Mouse (Mus musculus): ENCODE data around the gene Sh2d3c. TPM values are rescaled to one million over a fixed set of nuclear protein-coding genes. Genes with fewer than 3 reads are reported as not detected.
A peak's percentile ranks its signal among the peaks of the same experiment; 100 is the strongest.

Sh2d3c gene
- polyA plus RNA-seq, 1 experiment: 51.8 TPM

GRCm38 (mm10) chr2:32681754-32682153 lies 39.1 kb upstream of the Sh2d3c start:
- 74% methylated on average over 6 of the region's 6 CpGs for whole genome bisulfite sequencing
- H3K27ac ChIP-seq (ENCODE audit: control insufficient read depth, insufficient read depth, low read depth, low read length, poor library complexity): no peak overlapping the region
- H3K4me1 ChIP-seq (ENCODE audit: control insufficient read depth, insufficient read depth, low read length): no peaks in the 10 kb centered on the region
- no peak overlapping the region for H3K4me3 ChIP-seq (replicated peaks; ENCODE audit: control insufficient read depth, low read depth, low read length)
- TF ChIP-seq POLR2A (IDR thresholded peaks at IDR 0.05; ENCODE audit: borderline replicate concordance, control insufficient read depth, low read depth, low read length): no peak
- no peak for TF ChIP-seq CTCF (IDR thresholded peaks at IDR 0.05; ENCODE audit: control insufficient read depth, insufficient read depth, low read length)

- WGBS: 85% methylated on average over 14 of the region's 14 CpGs
- H3K4me1 ChIP-seq (ENCODE audit: control insufficient read depth, insufficient read depth, low read length): no peaks in the 10 kb centered on the region
- no peak overlapping the region for H3K4me3 ChIP-seq (replicated peaks; ENCODE audit: control insufficient read depth, low read depth, low read length)
- no peak overlapping the region for H3K27ac ChIP-seq (ENCODE audit: control insufficient read depth, insufficient read depth, low read depth, low read length, poor library complexity)
- TF ChIP-seq CTCF (IDR thresholded peaks at IDR 0.05; ENCODE audit: control insufficient read depth, insufficient read depth, low read length): no peak
- TF ChIP-seq POLR2A (IDR thresholded peaks at IDR 0.05; ENCODE audit: borderline replicate concordance, control insufficient read depth, low read depth, low read length): no peak
Observed at GRCm38 (mm10) chr2:32682721-32683417, 38.0 kb upstream of the Sh2d3c start.

DNA sequence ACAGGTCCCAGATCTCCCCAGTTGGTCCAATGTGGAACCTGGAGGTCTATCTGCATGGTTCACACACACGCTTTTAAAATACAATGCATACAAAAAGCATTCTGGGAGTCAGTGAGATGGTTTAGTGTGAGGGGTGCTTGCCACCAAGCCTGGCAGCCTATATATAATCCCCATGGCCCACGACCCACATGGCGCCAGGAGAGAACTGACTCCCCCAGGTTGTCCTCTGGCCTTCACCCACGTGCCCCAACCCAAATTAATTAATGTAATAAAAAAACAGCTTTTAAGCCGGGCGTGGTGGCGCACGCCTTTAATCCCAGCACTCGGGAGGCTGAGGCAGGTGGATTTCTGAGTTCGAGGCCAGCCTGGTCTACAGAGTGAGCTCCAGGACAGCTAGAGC lies 37.2 kb upstream of the Sh2d3c start:
- Histone ChIP-seq H3K27ac (ENCODE audit: control insufficient read depth, insufficient read depth, low read depth, low read length, poor library complexity) (no peak overlapping the region), H3K4me3 (replicated peaks; ENCODE audit: control insufficient read depth, low read depth, low read length) (no peak overlapping the region), H3K4me1 (ENCODE audit: control insufficient read depth, insufficient read depth, low read length) (no peaks in the 10 kb centered on the region)
- TF ChIP-seq CTCF (IDR thresholded peaks at IDR 0.05; ENCODE audit: control insufficient read depth, insufficient read depth, low read length) (no peak), POLR2A (IDR thresholded peaks at IDR 0.05; ENCODE audit: borderline replicate concordance, control insufficient read depth, low read depth, low read length) (no peak)
- 88% methylated on average over 10 of the region's 10 CpGs for WGBS

DNA sequence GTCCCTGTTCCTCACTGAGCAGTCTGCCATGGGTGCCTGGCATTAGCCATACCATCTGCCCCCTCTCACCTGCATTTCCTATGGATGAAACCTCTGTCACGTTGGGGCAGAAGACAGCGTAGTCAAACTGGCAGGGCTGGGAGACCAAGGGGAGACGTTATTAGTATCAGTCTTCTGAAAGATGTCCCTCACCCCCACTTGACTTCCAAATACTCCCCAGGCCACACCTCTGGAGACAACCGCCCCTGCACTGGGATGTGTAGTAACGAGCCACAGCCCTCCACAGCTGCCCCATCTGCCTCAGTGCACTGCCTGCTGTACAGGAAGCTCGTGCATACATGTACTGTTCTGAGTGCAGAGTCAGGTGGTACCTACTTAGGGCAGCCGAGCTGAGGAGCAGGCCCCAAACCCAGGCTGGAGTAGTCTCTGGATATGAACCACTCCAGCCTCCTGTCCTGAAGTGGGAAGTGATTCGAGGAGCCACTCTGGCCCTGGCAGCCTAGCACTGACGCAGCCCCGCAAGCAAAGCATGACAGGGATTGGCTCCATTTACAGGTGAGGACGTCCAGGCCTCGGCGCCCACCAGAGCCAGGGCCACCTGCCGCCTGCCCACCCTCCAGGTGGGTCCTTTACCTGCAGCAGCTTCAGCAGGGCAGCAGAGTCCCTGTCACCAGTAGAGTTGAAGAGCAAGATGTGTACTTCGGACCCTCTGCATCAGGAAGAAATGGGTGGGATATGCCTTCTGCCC lies 36.0 kb upstream of the Sh2d3c start:
- Histone ChIP-seq H3K27ac (ENCODE audit: control insufficient read depth, insufficient read depth, low read depth, low read length, poor library complexity) (no peak overlapping the region), H3K4me3 (replicated peaks; ENCODE audit: control insufficient read depth, low read depth, low read length) (no peak overlapping the region), H3K4me1 (ENCODE audit: control insufficient read depth, insufficient read depth, low read length) (no peaks in the 10 kb centered on the region; the same call in 1 of the 2 replicates)
- WGBS: 85% methylated on average over 15 of the region's 15 CpGs
- TF ChIP-seq POLR2A (IDR thresholded peaks at IDR 0.05; ENCODE audit: borderline replicate concordance, control insufficient read depth, low read depth, low read length): no peak
- TF ChIP-seq CTCF (IDR thresholded peaks at IDR 0.05; ENCODE audit: control insufficient read depth, insufficient read depth, low read length): no peak

GRCm38 (mm10) chr2:32685807-32686206 lies 35.0 kb upstream of the Sh2d3c start:
- Histone ChIP-seq H3K4me3 (replicated peaks; ENCODE audit: control insufficient read depth, low read depth, low read length) (no peak overlapping the region), H3K4me1 (ENCODE audit: control insufficient read depth, insufficient read depth, low read length) (no peaks in the 10 kb centered on the region; the same call in 1 of the 2 replicates), H3K27ac (ENCODE audit: control insufficient read depth, insufficient read depth, low read depth, low read length, poor library complexity) (no peak overlapping the region)
- TF ChIP-seq POLR2A (IDR thresholded peaks at IDR 0.05; ENCODE audit: borderline replicate concordance, control insufficient read depth, low read depth, low read length): no peak
- TF ChIP-seq CTCF (IDR thresholded peaks at IDR 0.05; ENCODE audit: control insufficient read depth, insufficient read depth, low read length): no peak
- 88% methylated on average over 3 of the region's 3 CpGs for WGBS

DNA sequence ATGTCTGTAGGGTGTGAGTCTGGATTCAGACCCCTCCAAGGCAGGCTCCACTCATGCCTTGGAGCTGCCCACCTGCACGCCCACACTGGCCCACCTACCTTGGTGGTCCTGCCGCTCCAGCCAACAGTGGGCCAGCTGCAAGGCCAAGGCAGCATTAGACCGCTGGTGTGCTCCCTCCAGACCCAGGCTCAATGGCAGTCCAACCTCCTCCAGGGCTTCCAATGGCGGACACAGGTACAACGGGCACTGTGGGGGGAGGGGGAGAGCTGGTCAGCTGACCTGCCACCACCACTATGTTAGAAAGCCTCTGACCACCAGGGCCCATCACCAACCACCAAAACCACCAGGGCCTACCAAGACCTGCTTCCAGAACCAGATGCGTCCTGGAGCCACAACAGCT lies 34.2 kb upstream of the Sh2d3c start:
- Histone ChIP-seq H3K27ac (ENCODE audit: control insufficient read depth, insufficient read depth, low read depth, low read length, poor library complexity) (no peak overlapping the region), H3K4me3 (replicated peaks; ENCODE audit: control insufficient read depth, low read depth, low read length) (no peak overlapping the region), H3K4me1 (ENCODE audit: control insufficient read depth, insufficient read depth, low read length) (no peaks in the 10 kb centered on the region; the same call in 1 of the 2 replicates)
- TF ChIP-seq CTCF (IDR thresholded peaks at IDR 0.05; ENCODE audit: control insufficient read depth, insufficient read depth, low read length) (no peak), POLR2A (IDR thresholded peaks at IDR 0.05; ENCODE audit: borderline replicate concordance, control insufficient read depth, low read depth, low read length) (0 out of 2 replicates have a peak, but pooled peaks have one; percentile 10)
- 86% methylated on average over 6 of the region's 6 CpGs for WGBS

GRCm38 (mm10) chr2:32687562-32687961 lies 33.3 kb upstream of the Sh2d3c start:
- Histone ChIP-seq H3K4me1 (ENCODE audit: control insufficient read depth, insufficient read depth, low read length) (no peaks in the 10 kb centered on the region; the same call in 1 of the 2 replicates), H3K27ac (ENCODE audit: control insufficient read depth, insufficient read depth, low read depth, low read length, poor library complexity) (no peak overlapping the region), H3K4me3 (replicated peaks; ENCODE audit: control insufficient read depth, low read depth, low read length) (no peak overlapping the region)
- 89% methylated on average over 8 of the region's 8 CpGs for WGBS
- no peak for TF ChIP-seq POLR2A (IDR thresholded peaks at IDR 0.05; ENCODE audit: borderline replicate concordance, control insufficient read depth, low read depth, low read length)
- no peak for TF ChIP-seq CTCF (IDR thresholded peaks at IDR 0.05; ENCODE audit: control insufficient read depth, insufficient read depth, low read length)

- H3K4me1 ChIP-seq (ENCODE audit: control insufficient read depth, insufficient read depth, low read length): no peaks in the 10 kb centered on the region; the same call in 1 of the 2 replicates
- H3K4me3 ChIP-seq (replicated peaks; ENCODE audit: control insufficient read depth, low read depth, low read length): no peak overlapping the region
- 20% methylated on average over 5 of the region's 5 CpGs for WGBS
- no peak overlapping the region for H3K27ac ChIP-seq (ENCODE audit: control insufficient read depth, insufficient read depth, low read depth, low read length, poor library complexity)
- TF ChIP-seq CTCF (IDR thresholded peaks at IDR 0.05; ENCODE audit: control insufficient read depth, insufficient read depth, low read length): peak; percentile 100
- no peak for TF ChIP-seq POLR2A (IDR thresholded peaks at IDR 0.05; ENCODE audit: borderline replicate concordance, control insufficient read depth, low read depth, low read length)
Observed at GRCm38 (mm10) chr2:32689420-32689819, 31.4 kb upstream of the Sh2d3c start.

All from bone marrow, adult 2 months (tissue).